Mouse (Mus musculus): ENCODE data around the gene Ntrk2.

DNA sequence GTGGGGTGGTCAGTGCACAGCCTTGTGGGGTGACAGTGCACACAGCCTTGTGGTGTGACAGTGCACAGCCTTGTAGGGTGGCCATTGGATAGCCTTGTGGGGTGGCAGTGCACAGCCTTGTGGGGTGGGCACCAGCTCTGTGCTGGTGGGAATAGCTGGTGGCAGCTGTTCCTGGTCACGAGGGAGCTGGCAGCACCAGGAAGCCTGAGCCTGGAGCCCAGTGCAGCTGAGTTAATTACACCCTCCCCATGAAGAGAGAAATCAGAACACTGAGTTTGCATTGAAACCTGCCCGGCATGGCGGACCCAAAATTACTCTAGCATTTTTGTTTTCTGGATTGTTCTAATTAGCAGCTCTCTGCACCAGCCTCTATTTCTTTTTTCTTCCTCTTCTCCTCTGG lies 259.3 kb downstream of the Ntrk2 start:
- TF ChIP-seq CTCF (IDR thresholded peaks at IDR 0.05; ENCODE audit: extremely low read depth, insufficient read length, insufficient replicate concordance, low read depth, low read length) (no peak), POLR2A (IDR thresholded peaks at IDR 0.05; ENCODE audit: low read depth, low read length) (no peak)
